Mouse (Mus musculus) embryo, embryonic 10 days (tissue): ENCODE measurements around the gene Gm45194.
A peak's percentile ranks its signal among the peaks of the same experiment; 100 is the strongest.

Experiments
- DNase-seq: peaks from one replicate; pipeline ENCODE4 v3.0.0-alpha.2; 2015; ENCODE audit warnings: low spot score

The Gm45194 gene

GRCm38 (mm10) chrX:111891089-111891488 lies at the start of gene Gm45194:
Gene Gm45194 (plus strand): TSS chrX:111891389.
- no peak for DNase-seq

DNA sequence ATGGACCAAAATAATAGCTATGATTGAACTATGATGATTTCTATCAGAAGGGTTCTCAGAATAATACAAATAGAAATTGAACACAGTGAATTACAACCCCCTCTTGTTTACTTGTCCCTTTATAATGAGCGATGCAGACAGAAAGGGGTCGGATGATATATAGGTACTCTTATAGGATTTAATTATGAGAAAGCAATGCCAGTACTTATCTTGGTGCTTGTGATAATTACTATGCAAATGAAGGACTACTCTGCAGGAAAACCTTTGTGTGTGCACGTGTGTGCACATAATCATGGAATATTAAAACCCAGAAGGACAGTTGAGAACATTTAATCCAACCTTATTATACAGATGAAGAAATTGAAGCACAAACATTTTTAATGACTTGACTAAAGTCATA lies 35.3 kb upstream of the Gm45194 start:
- DNase-seq = no peak

- DNase-seq = no peak
Measured at GRCm38 (mm10) chrX:111881251-111881650, 9.9 kb upstream of the Gm45194 start.

DNA sequence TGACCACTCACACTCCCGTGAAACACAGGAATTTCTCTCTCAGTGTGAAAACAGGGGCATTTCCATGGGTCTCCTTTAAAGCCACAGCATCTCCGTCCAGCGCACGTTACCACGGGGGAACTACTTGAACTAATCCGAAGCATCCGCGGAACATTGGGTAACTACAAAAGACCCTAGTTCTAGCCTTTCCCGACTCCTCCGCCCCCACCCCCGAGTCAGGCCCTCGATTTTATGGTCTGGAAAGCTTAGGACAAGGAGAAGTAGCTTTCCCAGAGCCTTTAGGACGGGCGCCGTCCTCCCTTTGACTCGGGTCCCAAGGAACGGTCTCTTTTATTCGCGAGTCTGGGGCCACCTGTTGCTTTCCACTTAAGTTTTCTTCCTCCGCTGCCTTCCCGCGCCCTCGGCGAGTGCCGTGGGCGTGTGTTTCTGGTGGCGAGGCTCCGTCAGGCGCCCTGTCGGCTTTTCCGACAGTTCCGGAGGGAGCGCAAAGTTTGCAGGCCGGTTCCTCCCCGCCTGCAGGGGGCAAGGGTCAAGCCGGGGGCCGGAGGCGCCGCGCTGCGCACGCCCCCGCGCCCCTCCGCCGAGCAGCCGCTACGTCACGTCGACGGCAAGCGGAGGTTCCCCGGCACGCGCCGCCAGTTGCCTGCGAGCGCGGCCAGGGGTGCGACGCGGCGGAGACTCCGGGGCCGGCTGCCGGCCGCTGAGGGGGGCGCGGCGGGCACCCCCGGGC lies 3.3 kb downstream of the Gm45194 start:
- DNase-seq = peak; percentile 28

DNA sequence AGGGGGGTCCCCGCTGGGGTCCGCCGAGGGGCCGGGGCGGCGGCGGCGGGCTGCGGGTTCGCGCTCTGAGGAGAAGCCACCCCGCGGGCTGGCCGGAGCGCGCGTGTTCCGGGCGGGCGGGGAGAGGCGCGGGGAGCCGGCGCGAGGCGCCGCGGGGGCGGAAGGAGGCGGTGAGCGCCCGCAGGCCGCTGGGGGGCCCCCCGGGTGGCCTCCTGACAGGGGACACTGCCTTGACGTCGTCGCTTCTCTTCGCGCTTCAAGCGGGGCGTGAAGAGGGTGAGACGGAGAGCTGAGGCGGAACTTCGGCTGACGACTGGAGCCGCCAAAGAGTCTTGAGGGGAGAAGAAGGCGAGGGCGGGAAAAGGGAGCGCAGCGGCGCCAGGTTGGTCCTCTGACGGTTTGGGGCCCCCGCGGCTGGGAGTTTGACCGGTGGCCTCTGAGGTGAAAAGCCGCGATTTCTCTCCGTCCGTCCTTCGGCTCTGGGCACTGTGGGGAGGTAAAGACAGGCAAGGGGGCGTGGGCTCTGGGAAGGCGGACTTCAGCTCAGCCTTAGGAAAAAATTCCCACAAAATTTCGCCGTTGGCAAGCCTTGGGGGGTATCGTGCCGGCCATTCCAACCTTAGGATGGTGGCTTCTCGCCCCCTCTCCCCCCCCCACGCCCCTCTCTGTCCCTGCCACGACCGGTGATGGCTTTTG lies 4.0 kb downstream of the Gm45194 start:
- DNase-seq = peak; percentile 14

- DNase-seq = no peak
Measured at GRCm38 (mm10) chrX:111917422-111917821, 26.2 kb downstream of the Gm45194 start.

DNA sequence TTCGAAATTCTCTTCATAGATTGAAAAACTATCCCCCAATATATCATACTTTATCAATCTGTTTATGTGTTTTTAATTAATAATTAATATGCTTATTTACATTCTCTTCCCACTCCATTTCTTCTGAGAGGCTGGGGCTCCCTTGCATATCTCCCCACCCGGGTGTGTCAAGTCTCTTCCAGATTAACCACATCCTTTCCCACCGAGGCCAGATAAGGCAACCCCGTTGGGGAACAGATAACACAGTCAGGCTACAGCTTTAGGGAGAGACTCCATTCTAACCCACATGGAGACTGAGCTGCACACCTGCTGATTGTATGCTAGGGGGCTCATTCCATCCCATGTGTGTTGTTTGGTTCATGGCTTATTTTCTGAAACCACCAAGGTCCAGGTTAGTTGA lies 69.7 kb downstream of the Gm45194 start:
- DNase-seq = no peak

DNA sequence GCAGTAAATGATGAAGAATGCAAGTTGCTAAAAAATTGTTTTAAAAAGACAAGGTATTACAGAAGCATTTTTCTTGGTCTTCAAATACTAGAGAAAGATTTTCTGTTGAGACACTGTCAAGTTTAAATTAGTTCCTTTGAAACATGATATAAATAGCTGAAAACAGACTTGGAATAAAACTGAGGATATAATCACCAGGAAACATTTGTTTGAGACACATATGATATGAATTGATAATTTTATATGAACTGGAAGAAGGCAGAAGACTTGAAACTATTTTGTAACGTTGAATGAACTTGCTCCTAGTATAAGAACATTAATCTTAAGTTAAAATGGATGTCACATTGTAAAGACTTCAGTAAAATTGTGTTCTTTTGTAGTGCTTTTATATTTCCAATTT lies 108.5 kb downstream of the Gm45194 start:
- no peak for DNase-seq

DNA sequence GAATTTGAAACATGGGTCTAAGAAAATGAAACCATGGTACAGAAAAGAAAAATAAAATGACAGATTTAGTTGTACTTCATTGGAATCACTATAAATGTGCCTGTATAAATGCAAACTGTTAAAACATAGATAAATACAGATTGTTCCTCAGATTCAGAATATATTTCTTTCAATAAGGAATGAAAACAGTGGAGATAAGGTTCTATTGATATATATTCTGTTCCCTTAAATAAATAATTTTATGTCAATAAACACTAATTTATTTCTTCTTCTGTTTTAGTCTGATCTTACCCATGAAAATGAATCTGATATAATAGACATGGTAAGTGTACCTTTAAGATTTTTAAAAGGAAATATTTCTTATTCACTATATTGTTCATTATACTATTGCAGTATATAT lies 119.5 kb downstream of the Gm45194 start, which contains the start of gene Tex16:
Tex16 (plus strand) TSS at position 301 of the 400 bp plus-strand sequence.
- DNase-seq = no peak

DNA sequence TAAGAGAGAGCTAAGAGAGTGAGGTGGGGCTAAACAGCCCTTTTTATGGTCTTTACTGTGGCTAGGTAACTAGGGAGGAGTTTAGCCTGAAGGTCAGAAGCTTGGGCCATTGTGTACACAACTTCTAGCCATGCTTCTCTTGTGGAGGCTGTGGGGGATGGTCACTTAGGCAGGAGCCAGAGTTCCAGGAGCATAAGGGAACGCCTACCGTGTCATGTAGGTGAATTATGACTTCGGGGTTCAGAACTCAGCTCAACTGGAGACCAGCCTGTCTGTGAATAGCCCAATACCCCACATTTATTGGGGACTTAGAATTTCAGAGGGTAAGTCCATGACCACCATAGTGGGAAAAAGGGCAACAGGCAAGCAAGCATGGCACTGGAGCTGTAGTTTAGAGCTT lies 347.6 kb downstream of the Gm45194 start, which contains the start of gene 4933403O08Rik:
4933403O08Rik (plus strand) TSS at position 301 of the 400 bp plus-strand sequence.
- no peak for DNase-seq

DNA sequence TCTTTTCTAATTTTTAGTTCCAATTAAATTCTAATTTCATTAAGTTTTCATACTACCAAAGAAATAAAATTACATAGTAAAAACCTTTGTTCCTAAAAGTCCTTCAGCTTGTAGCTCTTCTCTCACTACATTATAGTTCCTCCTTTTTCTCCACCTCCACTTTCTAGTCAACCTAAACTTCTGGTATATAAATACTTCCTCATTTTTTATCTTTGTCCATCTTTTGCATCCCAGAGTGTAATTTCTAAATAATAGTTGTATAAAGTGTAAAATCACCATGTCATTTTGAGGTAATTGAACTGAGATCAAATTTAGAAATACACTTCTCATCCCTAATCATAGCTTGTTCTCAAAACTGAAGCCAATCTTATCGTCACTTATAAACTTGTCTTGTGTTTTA lies 351.7 kb downstream of the Gm45194 start:
- DNase-seq = no peak

GRCm38 (mm10) chrX:112255513-112255912 lies 364.3 kb downstream of the Gm45194 start:
- DNase-seq = no peak

- DNase-seq = no peak
Measured at GRCm38 (mm10) chrX:112273550-112273949, 382.4 kb downstream of the Gm45194 start.
